16 mouse cellular contexts compared by ENCODE assay signal in genomic region chr4:70934140-70934539, GRCm38 (mm10).
"Had no signal": no experiment of that assay in that cellular context is flagged by ENCODE, and none has a peak within 500 bp of the region (broad histone marks: within the 10 kb centered on the region; RNA-seq: fewer than 3 reads in every experiment).

No protein-coding gene starts in this region.

- H3K4me1 ChIP-seq: intestine, embryonic 15.5 days; liver, embryonic 13.5 days; megakaryocyte, embryonic 14.5 days; midbrain, embryonic 10.5 days; midbrain, embryonic 13.5 days; neural tube, embryonic 13.5 days had no signal

- ATAC-seq: hindbrain, embryonic 16.5 days; intestine, embryonic 15.5 days; midbrain, embryonic 13.5 days; midbrain, embryonic 16.5 days had no signal

- H3K9me3 ChIP-seq: intestine, embryonic 15.5 days; liver, embryonic 13.5 days; megakaryocyte, embryonic 14.5 days; midbrain, embryonic 10.5 days; midbrain, embryonic 13.5 days; neural tube, embryonic 13.5 days had no signal

- H3K27ac ChIP-seq: intestine, embryonic 15.5 days; layer of hippocampus, adult 2 months; liver, embryonic 13.5 days; midbrain, embryonic 10.5 days; midbrain, embryonic 13.5 days; neural tube, embryonic 13.5 days had no signal

- H3K9ac ChIP-seq: intestine, embryonic 15.5 days; liver, embryonic 13.5 days; midbrain, embryonic 13.5 days; neural tube, embryonic 13.5 days had no signal

- H3K27me3 ChIP-seq: intestine, embryonic 15.5 days; liver, embryonic 13.5 days; megakaryocyte, embryonic 14.5 days; midbrain, embryonic 13.5 days; neural tube, embryonic 13.5 days had no signal

- H3K36me3 ChIP-seq: intestine, embryonic 15.5 days; liver, embryonic 13.5 days; midbrain, embryonic 10.5 days; midbrain, embryonic 13.5 days; neural tube, embryonic 13.5 days had no signal

- H3K4me2 ChIP-seq: intestine, embryonic 15.5 days; liver, embryonic 13.5 days; midbrain, embryonic 13.5 days; neural tube, embryonic 13.5 days had no signal

- H3K4me3 ChIP-seq: intestine, embryonic 15.5 days; layer of hippocampus, adult 2 months; liver, embryonic 13.5 days; megakaryocyte, embryonic 14.5 days; midbrain, embryonic 10.5 days; midbrain, embryonic 13.5 days; myocyte; neural tube, embryonic 13.5 days had no signal

- DNase-seq: kidney, adult 18-20 months; kidney, adult 9 months; kidney, postnatal 14 days; kidney, postnatal 4 days; layer of hippocampus, adult 9-11 months; liver, embryonic 13.5 days; thymus, postnatal 25 days had no signal
